Mouse (Mus musculus): ENCODE results near the gene Pemt. TPM values are rescaled to one million over a fixed set of nuclear protein-coding genes. Genes with fewer than 3 reads are reported as not detected.

The Pemt gene
- polyA plus RNA-seq, 1 experiment from 2014 or later = 10.2 TPM

- H3K4me2 ChIP-seq (ENCODE audit: low read length) = peak overlapping the region; percentile 92
- no peaks in the 10 kb centered on the region for H3K9me3 ChIP-seq (replicated peaks; ENCODE audit: low read length)
- peak overlapping the region; percentile 57 for H3K9ac ChIP-seq (ENCODE audit: low read depth, low read length)
- peak overlapping the region; percentile 48 for H3K4me3 ChIP-seq (replicated peaks; ENCODE audit: low read depth, low read length)
- H3K27me3 ChIP-seq (ENCODE audit: insufficient read depth, low read length) = no peaks in the 10 kb centered on the region
- no peak overlapping the region for H3K27ac ChIP-seq
- DNase-seq (ENCODE audit: low spot score) = peak; percentile 19
- no peak for TF ChIP-seq CTCF (IDR thresholded peaks at IDR 0.05; ENCODE audit: low read depth)
- WGBS = 9% methylated on average over 34 of the region's 34 CpGs
- ATAC-seq (replicated peaks; ENCODE audit: low FRiP score, low read depth) = no peak
- peaks cover 20% of the 10 kb centered on the region for H3K4me1 ChIP-seq (replicated peaks; ENCODE audit: insufficient read depth, low read length)
- peaks cover 17% of the 10 kb centered on the region for H3K36me3 ChIP-seq (ENCODE audit: insufficient read depth, low read length)
Observed at GRCm38 (mm10) chr11:59963364-59964162, 82.7 kb downstream of the Pemt start.

- no peak overlapping the region for H3K4me3 ChIP-seq (replicated peaks; ENCODE audit: low read depth, low read length)
- TF ChIP-seq CTCF (IDR thresholded peaks at IDR 0.05; ENCODE audit: low read depth) = no peak
- peaks cover 20% of the 10 kb centered on the region for H3K4me1 ChIP-seq (replicated peaks; ENCODE audit: insufficient read depth, low read length)
- no peak for DNase-seq (ENCODE audit: low spot score)
- H3K9ac ChIP-seq (ENCODE audit: low read depth, low read length) = no peak overlapping the region
- WGBS = 79% methylated on average over 3 of the region's 3 CpGs
- H3K27me3 ChIP-seq (ENCODE audit: insufficient read depth, low read length) = no peaks in the 10 kb centered on the region
- no peak overlapping the region for H3K27ac ChIP-seq
- no peaks in the 10 kb centered on the region for H3K9me3 ChIP-seq (replicated peaks; ENCODE audit: low read length)
- H3K36me3 ChIP-seq (ENCODE audit: insufficient read depth, low read length) = peaks cover 17% of the 10 kb centered on the region
- H3K4me2 ChIP-seq (ENCODE audit: low read length) = no peak overlapping the region
- no peak for ATAC-seq (replicated peaks; ENCODE audit: low FRiP score, low read depth)
Observed at GRCm38 (mm10) chr11:59962590-59962989, 83.7 kb downstream of the Pemt start.

- peaks cover 17% of the 10 kb centered on the region for H3K36me3 ChIP-seq (ENCODE audit: insufficient read depth, low read length)
- WGBS = 89% methylated on average over 9 of the region's 9 CpGs
- DNase-seq (ENCODE audit: low spot score) (no peak), ATAC-seq (replicated peaks; ENCODE audit: low FRiP score, low read depth) (no peak)
- H3K4me2 ChIP-seq (ENCODE audit: low read length) = no peak overlapping the region
- TF ChIP-seq CTCF (IDR thresholded peaks at IDR 0.05; ENCODE audit: low read depth) = no peak
- no peaks in the 10 kb centered on the region for H3K9me3 ChIP-seq (replicated peaks; ENCODE audit: low read length)
- no peak overlapping the region for H3K9ac ChIP-seq (ENCODE audit: low read depth, low read length)
- peak overlapping the region; percentile 25; the same call in 1 of the 2 replicates for H3K27ac ChIP-seq
- H3K4me1 ChIP-seq (replicated peaks; ENCODE audit: insufficient read depth, low read length) = peaks cover 16% of the 10 kb centered on the region
- H3K4me3 ChIP-seq (replicated peaks; ENCODE audit: low read depth, low read length) = no peak overlapping the region
- no peaks in the 10 kb centered on the region for H3K27me3 ChIP-seq (ENCODE audit: insufficient read depth, low read length)
Observed at GRCm38 (mm10) chr11:59961338-59961875, 84.9 kb downstream of the Pemt start.

DNA sequence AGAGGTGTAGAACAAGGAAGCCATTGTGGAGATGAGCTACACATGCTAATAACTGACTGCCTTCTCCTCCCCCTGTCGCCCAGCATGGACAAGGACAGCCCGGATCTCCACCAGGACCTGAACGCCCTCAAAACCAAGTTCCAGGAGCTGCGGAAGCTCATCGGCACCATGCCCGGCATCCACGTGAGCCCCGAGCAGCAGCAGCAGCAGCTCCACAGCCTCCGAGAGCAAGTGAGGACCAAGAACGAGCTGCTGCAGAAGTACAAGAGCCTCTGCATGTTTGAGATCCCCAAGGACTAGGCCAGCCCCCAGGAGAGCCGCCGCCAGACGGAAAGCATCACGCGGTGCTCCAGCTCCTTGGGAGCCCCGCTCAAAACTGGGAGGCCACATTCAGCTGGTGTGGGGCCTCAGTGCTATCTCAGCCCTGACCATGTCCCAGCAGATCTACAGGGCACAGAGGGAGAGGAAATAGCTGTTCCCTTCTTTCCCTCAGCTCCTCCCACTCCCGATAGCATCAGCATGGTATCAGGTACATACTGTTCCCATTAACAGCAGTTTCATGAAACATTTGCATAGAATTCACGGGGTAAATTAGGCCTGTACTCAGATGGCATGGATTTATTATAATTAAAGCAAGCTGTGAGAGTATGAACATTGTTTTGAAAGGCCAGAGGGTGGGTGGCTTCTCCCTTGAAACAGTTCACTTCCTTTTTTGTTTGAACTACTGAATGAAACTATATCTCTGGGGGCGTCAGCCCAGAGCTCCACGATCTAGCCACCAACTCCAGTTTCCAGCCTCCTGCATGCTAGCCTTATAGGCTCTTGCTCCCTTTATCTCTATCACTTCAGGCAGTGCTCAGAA, 85.6 kb downstream of the Pemt start:
- Histone ChIP-seq H3K4me2 (ENCODE audit: low read length) (no peak overlapping the region), H3K27ac (peak overlapping the region; percentile 25; the same call in 1 of the 2 replicates), H3K9me3 (replicated peaks; ENCODE audit: low read length) (no peaks in the 10 kb centered on the region), H3K36me3 (ENCODE audit: insufficient read depth, low read length) (peaks cover 17% of the 10 kb centered on the region), H3K9ac (ENCODE audit: low read depth, low read length) (no peak overlapping the region), H3K4me1 (replicated peaks; ENCODE audit: insufficient read depth, low read length) (peaks cover 11% of the 10 kb centered on the region), H3K27me3 (ENCODE audit: insufficient read depth, low read length) (no peaks in the 10 kb centered on the region), H3K4me3 (replicated peaks; ENCODE audit: low read depth, low read length) (no peak overlapping the region)
- TF ChIP-seq CTCF (IDR thresholded peaks at IDR 0.05; ENCODE audit: low read depth) = no peak
- WGBS = 86% methylated on average over 20 of the region's 20 CpGs
- DNase-seq (ENCODE audit: low spot score) (no peak), ATAC-seq (replicated peaks; ENCODE audit: low FRiP score, low read depth) (no peak)

GRCm38 (mm10) chr11:59959453-59959852, 86.8 kb downstream of the Pemt start:
- 73% methylated on average over 4 of the region's 4 CpGs for WGBS
- H3K27ac ChIP-seq = no peak overlapping the region
- DNase-seq (ENCODE audit: low spot score) = no peak
- no peak overlapping the region for H3K9ac ChIP-seq (ENCODE audit: low read depth, low read length)
- no peaks in the 10 kb centered on the region for H3K27me3 ChIP-seq (ENCODE audit: insufficient read depth, low read length)
- no peak overlapping the region for H3K4me2 ChIP-seq (ENCODE audit: low read length)
- ATAC-seq (replicated peaks; ENCODE audit: low FRiP score, low read depth) = no peak
- H3K4me3 ChIP-seq (replicated peaks; ENCODE audit: low read depth, low read length) = no peak overlapping the region
- H3K36me3 ChIP-seq (ENCODE audit: insufficient read depth, low read length) = peaks cover 17% of the 10 kb centered on the region
- peaks cover 7% of the 10 kb centered on the region for H3K4me1 ChIP-seq (replicated peaks; ENCODE audit: insufficient read depth, low read length)
- no peaks in the 10 kb centered on the region for H3K9me3 ChIP-seq (replicated peaks; ENCODE audit: low read length)
- no peak for TF ChIP-seq CTCF (IDR thresholded peaks at IDR 0.05; ENCODE audit: low read depth)

GRCm38 (mm10) chr11:59956749-59957148, 89.5 kb downstream of the Pemt start:
- Histone ChIP-seq H3K27me3 (ENCODE audit: insufficient read depth, low read length) (no peaks in the 10 kb centered on the region), H3K27ac (no peak overlapping the region), H3K4me2 (ENCODE audit: low read length) (no peak overlapping the region), H3K4me3 (replicated peaks; ENCODE audit: low read depth, low read length) (no peak overlapping the region), H3K9ac (ENCODE audit: low read depth, low read length) (no peak overlapping the region), H3K36me3 (ENCODE audit: insufficient read depth, low read length) (peaks cover 14% of the 10 kb centered on the region), H3K4me1 (replicated peaks; ENCODE audit: insufficient read depth, low read length) (no peaks in the 10 kb centered on the region), H3K9me3 (replicated peaks; ENCODE audit: low read length) (no peaks in the 10 kb centered on the region)
- no peak for TF ChIP-seq CTCF (IDR thresholded peaks at IDR 0.05; ENCODE audit: low read depth)
- no peak for DNase-seq (ENCODE audit: low spot score)
- WGBS = 56% methylated on average over 6 of the region's 6 CpGs
- no peak for ATAC-seq (replicated peaks; ENCODE audit: low FRiP score, low read depth)

Data from kidney, postnatal 0 days (tissue).